Mouse (Mus musculus): ENCODE results near the gene Sdk1.

DNA sequence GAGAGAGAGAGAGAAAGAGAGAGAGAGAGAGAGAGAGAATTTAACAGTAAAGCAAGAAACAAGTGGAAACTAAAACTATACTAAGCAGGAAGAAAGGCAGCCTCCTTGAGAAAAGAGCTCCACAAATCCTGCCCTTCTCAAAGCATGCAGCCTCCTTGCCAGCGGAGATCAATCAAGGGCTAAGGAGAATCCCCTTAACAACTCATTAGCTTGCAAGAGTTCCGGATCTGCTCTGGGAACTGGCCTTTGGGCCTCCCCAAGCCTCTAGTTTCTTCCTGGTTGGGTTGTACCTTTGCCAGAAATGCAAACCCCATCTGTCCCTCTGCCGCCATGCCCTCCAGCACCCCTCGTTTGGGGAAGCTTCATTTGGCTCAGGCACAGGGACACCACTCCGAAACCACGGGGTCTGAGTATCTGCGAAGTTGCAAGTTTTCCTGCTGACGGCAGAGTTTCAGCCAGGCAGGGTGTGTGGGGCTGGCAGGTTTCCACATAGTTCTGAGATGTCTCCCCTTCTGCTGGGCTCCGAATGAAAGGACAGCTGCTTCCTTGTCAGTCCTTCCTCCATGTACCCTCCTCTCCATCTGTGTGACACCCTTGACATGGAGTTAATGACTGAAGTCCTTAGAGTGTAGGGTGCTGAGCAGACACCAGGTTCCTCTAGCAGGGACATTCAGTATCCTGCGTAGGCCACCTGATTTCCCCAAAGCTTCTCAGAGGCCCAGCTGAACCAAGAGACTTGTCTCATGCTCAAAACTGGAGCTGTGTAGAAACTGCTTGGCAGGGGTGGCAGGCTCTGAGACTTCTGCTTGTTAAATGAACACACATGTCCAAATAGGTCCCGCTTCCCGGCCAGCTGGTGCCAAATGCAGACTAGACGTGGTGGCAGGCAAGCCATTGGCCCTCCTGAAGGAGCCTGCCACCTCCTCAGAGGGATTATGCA lies 833.5 kb downstream of the Sdk1 start:
- no peak for TF ChIP-seq GATA1 (IDR thresholded peaks at IDR 0.05; ENCODE audit: borderline replicate concordance, low read length)
- no peak for TF ChIP-seq FLI1 (IDR thresholded peaks at IDR 0.05; ENCODE audit: low read length)

Data from megakaryocyte, embryonic 14.5 days (primary cell).